Mouse (Mus musculus) stomach, embryonic 15.5 days (tissue): ENCODE results near the gene Ino80d. TPM values are rescaled to one million over a fixed set of nuclear protein-coding genes. Genes with fewer than 3 reads are reported as not detected.

Experiments used
- ATAC-seq: fragments of 200-750 bp; cut with Nextera tagmentation; 2 replicates; pipeline ENCODE4 v1.8.0; 2017; ENCODE audit warnings: low read depth, moderate number of reproducible peaks, moderate TSS enrichment; ENCODE audit not compliant: insufficient read depth, low FRiP score
- H3K27ac ChIP-seq: fragments of 300-500 bp; sonication (generic); 2 replicates; pipeline ENCODE4 v1.5.1; 2015; ENCODE audit warnings: mild to moderate bottlenecking, inconsistent platforms
- H3K27me3 ChIP-seq: fragments of 300-500 bp; sonication (generic); replicated peaks from 2 replicates; pipeline ENCODE4 v1.6.1; 2015; ENCODE audit warnings: inconsistent platforms
- H3K36me3 ChIP-seq: fragments of 300-500 bp; sonication (generic); 2 replicates; pipeline ENCODE4 v1.6.1; 2015; ENCODE audit warnings: inconsistent platforms
- H3K4me1 ChIP-seq: fragments of 300-500 bp; sonication (generic); 2 replicates; pipeline ENCODE4 v1.6.1; 2015; ENCODE audit warnings: inconsistent platforms
- H3K4me2 ChIP-seq: fragments of 300-500 bp; sonication (generic); 2 replicates; pipeline ENCODE4 v1.6.1; 2015; ENCODE audit warnings: mild to moderate bottlenecking, inconsistent platforms
- H3K4me3 ChIP-seq: fragments of 300-500 bp; sonication (generic); replicated peaks from 2 replicates; pipeline ENCODE4 v1.5.1; 2015; ENCODE audit warnings: inconsistent platforms
- H3K9ac ChIP-seq: fragments of 300-500 bp; sonication (generic); 2 replicates; pipeline ENCODE4 v1.6.1; 2015; ENCODE audit warnings: inconsistent platforms
- H3K9me3 ChIP-seq: fragments of 300-500 bp; sonication (generic); 2 replicates; pipeline ENCODE4 v1.6.1; 2016; ENCODE audit warnings: inconsistent platforms
- WGBS: fragments of 180-500 bp; shearing (Covaris S2); methylation state at CpG from one replicate; pipeline ENCODE4 v1.1.7; 2015; 5-methylcytosine and 5-hydroxymethylcytosine counted together
- polyA plus RNA-seq: library from polyadenylated mRNA; unstranded; fragments of >200 nt; fragmentation: Nextera tagmentation; extraction: Ambion mirVana; gene quantifications from 2 replicates; pipeline ENCODE4 v1.2.1, GENCODE M21; 2015

Gene Ino80d
- polyA plus RNA-seq, 1 experiment from 2014 or later = 12.9 TPM

- Histone ChIP-seq H3K4me2 (no peak overlapping the region), H3K4me1 (no peaks in the 10 kb centered on the region), H3K27ac (no peak overlapping the region), H3K9me3 (no peaks in the 10 kb centered on the region), H3K4me3 (no peak overlapping the region), H3K27me3 (no peaks in the 10 kb centered on the region), H3K9ac (no peak overlapping the region), H3K36me3 (no peaks in the 10 kb centered on the region)
- 68% methylated on average over 5 of the region's 5 CpGs for WGBS
- no peak for ATAC-seq
Observed at GRCm38 (mm10) chr1:62946987-62947386, 167.5 kb downstream of the Ino80d start.

- no peak overlapping the region for H3K4me3 ChIP-seq
- no peak for ATAC-seq
- H3K27me3 ChIP-seq = no peaks in the 10 kb centered on the region
- no peaks in the 10 kb centered on the region for H3K36me3 ChIP-seq
- no peak overlapping the region for H3K27ac ChIP-seq
- WGBS = 85% methylated on average over 10 of the region's 10 CpGs
- H3K4me2 ChIP-seq = no peak overlapping the region
- H3K9me3 ChIP-seq = no peaks in the 10 kb centered on the region
- H3K4me1 ChIP-seq = no peaks in the 10 kb centered on the region
- no peak overlapping the region for H3K9ac ChIP-seq
Observed at GRCm38 (mm10) chr1:62934752-62935329, 179.6 kb downstream of the Ino80d start.

- Histone ChIP-seq H3K4me2 (no peak overlapping the region), H3K27ac (no peak overlapping the region), H3K36me3 (no peaks in the 10 kb centered on the region), H3K27me3 (no peaks in the 10 kb centered on the region), H3K9ac (no peak overlapping the region), H3K4me1 (no peaks in the 10 kb centered on the region), H3K9me3 (no peaks in the 10 kb centered on the region), H3K4me3 (no peak overlapping the region)
- ATAC-seq = no peak
- 65% methylated on average over 9 of the region's 9 CpGs for WGBS
Observed at GRCm38 (mm10) chr1:62934100-62934513, 180.4 kb downstream of the Ino80d start.

GRCm38 (mm10) chr1:62933288-62934099, 181.0 kb downstream of the Ino80d start:
- H3K4me3 ChIP-seq = no peak overlapping the region
- no peak overlapping the region for H3K27ac ChIP-seq
- H3K4me1 ChIP-seq = no peaks in the 10 kb centered on the region
- no peaks in the 10 kb centered on the region for H3K27me3 ChIP-seq
- 79% methylated on average over 15 of the region's 15 CpGs for WGBS
- H3K36me3 ChIP-seq = no peaks in the 10 kb centered on the region
- H3K9me3 ChIP-seq = no peaks in the 10 kb centered on the region
- no peak for ATAC-seq
- H3K4me2 ChIP-seq = no peak overlapping the region
- no peak overlapping the region for H3K9ac ChIP-seq

- no peaks in the 10 kb centered on the region for H3K36me3 ChIP-seq
- H3K9me3 ChIP-seq = no peaks in the 10 kb centered on the region
- H3K4me2 ChIP-seq = no peak overlapping the region
- ATAC-seq = no peak
- WGBS = 5% methylated on average over 8 of the region's 8 CpGs
- H3K4me3 ChIP-seq = no peak overlapping the region
- H3K9ac ChIP-seq = no peak overlapping the region
- no peaks in the 10 kb centered on the region for H3K4me1 ChIP-seq
- H3K27me3 ChIP-seq = no peaks in the 10 kb centered on the region
- H3K27ac ChIP-seq = no peak overlapping the region
Observed at GRCm38 (mm10) chr1:62929477-62929876, 185.0 kb downstream of the Ino80d start.

- no peak overlapping the region for H3K9ac ChIP-seq
- H3K9me3 ChIP-seq = no peaks in the 10 kb centered on the region
- H3K27ac ChIP-seq = no peak overlapping the region
- H3K4me3 ChIP-seq = no peak overlapping the region
- H3K4me2 ChIP-seq = no peak overlapping the region
- ATAC-seq = no peak
- no peaks in the 10 kb centered on the region for H3K36me3 ChIP-seq
- WGBS = 92% methylated on average over 6 of the region's 6 CpGs
- no peaks in the 10 kb centered on the region for H3K27me3 ChIP-seq
- H3K4me1 ChIP-seq = no peaks in the 10 kb centered on the region
Observed at GRCm38 (mm10) chr1:62919219-62919618, 195.2 kb downstream of the Ino80d start.

GRCm38 (mm10) chr1:62916609-62917008, 197.9 kb downstream of the Ino80d start:
- no peak for ATAC-seq
- 77% methylated on average over 9 of the region's 9 CpGs for WGBS
- no peak overlapping the region for H3K27ac ChIP-seq

GRCm38 (mm10) chr1:62914495-62914894, 200.0 kb downstream of the Ino80d start:
- no peak for ATAC-seq
- Histone ChIP-seq H3K9ac (no peak overlapping the region), H3K27me3 (no peaks in the 10 kb centered on the region), H3K4me2 (no peak overlapping the region), H3K4me1 (no peaks in the 10 kb centered on the region), H3K27ac (no peak overlapping the region), H3K9me3 (no peaks in the 10 kb centered on the region), H3K4me3 (no peak overlapping the region), H3K36me3 (no peaks in the 10 kb centered on the region)
- WGBS = 84% methylated on average over 6 of the region's 6 CpGs

More at GRCm38 (mm10) chr1:62916609-62917008, 197.9 kb downstream of the Ino80d start:
- Histone ChIP-seq H3K4me1 (no peaks in the 10 kb centered on the region), H3K4me3 (no peak overlapping the region), H3K36me3 (no peaks in the 10 kb centered on the region), H3K4me2 (no peak overlapping the region), H3K9ac (no peak overlapping the region), H3K9me3 (no peaks in the 10 kb centered on the region), H3K27me3 (no peaks in the 10 kb centered on the region)

GRCm38 (mm10) chr1:62911426-62911825, 203.0 kb downstream of the Ino80d start:
- WGBS = 64% methylated on average over 7 of the region's 7 CpGs
- Histone ChIP-seq H3K9ac (no peak overlapping the region), H3K4me3 (no peak overlapping the region), H3K27me3 (no peaks in the 10 kb centered on the region), H3K4me1 (no peaks in the 10 kb centered on the region), H3K4me2 (no peak overlapping the region), H3K9me3 (no peaks in the 10 kb centered on the region), H3K27ac (no peak overlapping the region), H3K36me3 (no peaks in the 10 kb centered on the region)
- ATAC-seq = no peak

- ATAC-seq = no peak
- Histone ChIP-seq H3K36me3 (no peaks in the 10 kb centered on the region), H3K4me2 (no peak overlapping the region), H3K4me3 (no peak overlapping the region), H3K9me3 (no peaks in the 10 kb centered on the region), H3K4me1 (no peaks in the 10 kb centered on the region), H3K27ac (no peak overlapping the region), H3K9ac (no peak overlapping the region), H3K27me3 (no peaks in the 10 kb centered on the region)
- WGBS = 63% methylated on average over 5 of the region's 5 CpGs
Observed at GRCm38 (mm10) chr1:62909126-62909525, 205.3 kb downstream of the Ino80d start.

GRCm38 (mm10) chr1:62908508-62908907, 206.0 kb downstream of the Ino80d start:
- Histone ChIP-seq H3K27me3 (no peaks in the 10 kb centered on the region), H3K4me1 (no peaks in the 10 kb centered on the region), H3K9ac (no peak overlapping the region), H3K36me3 (no peaks in the 10 kb centered on the region), H3K9me3 (no peaks in the 10 kb centered on the region), H3K27ac (no peak overlapping the region), H3K4me3 (no peak overlapping the region), H3K4me2 (no peak overlapping the region)
- 64% methylated on average over 6 of the region's 6 CpGs for WGBS
- ATAC-seq = no peak
